Mouse (Mus musculus) kidney, postnatal 4 days (tissue): Measurements from ENCODE around the gene Lnx1.

Experiments used
- DNase-seq, 2 experiments: peaks; one replicate each; pipeline ENCODE4 v3.0.0; 2021; ENCODE audit warnings: mixed read lengths in 2 of 2

The Lnx1 gene

DNA sequence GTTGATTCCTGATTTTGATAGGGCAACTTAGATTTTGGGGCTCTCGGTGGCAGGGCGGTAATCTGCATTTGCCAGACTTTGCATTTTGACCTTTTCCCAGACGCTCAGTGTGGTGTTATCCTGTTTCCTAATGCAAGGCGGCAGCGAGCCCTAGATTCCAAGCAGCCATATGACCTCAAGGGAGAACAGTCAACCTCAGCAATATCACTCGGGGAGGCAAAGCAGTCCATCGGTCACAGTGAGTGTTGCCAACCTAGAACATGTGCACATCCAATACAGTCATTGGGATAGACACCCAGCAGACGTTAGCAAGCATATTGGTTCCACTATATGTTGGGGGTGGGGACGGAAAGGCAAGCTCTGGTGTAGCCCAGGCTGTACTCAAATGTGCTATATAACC, 54.5 kb downstream of the Lnx1 start:
- DNase-seq = no peak

DNA sequence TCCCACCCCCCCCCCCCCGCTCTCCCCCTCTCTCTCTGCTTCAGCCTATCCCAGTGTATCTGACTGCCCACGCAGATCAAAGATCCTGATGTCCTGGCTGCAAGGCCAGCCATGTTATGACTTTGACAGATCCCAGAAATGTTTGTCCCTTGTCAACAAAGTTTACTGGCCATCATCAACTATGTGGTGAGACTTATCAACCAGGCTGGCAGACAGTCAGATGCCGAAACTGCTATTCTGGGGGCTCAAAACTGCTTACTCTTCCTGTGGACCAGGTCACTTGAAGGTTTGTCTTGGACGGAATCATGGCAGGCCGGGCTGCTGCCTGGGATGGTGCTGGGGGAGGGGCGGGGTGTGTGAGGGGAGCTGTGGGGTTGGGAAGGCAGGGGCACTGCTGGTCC, 55.1 kb downstream of the Lnx1 start:
- DNase-seq = no peak

DNA sequence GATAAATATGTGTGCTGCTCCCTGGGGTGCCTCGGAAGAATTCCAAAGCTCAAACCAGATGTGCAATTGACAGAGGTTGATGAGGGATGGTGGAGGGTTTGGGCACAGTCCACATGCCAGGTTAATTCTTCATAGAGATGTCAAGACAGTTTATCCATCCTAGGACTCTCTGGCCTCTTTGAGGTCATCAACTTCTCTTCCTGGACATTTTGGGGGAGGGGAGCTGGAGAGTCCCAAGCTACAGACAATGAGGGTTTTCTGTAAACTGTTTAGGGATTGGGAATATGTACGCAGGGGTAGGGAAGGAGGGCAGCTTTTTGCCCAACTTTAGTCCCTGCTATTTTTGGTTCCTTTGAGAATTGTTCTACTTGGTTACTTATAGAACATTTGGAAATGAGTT, 60.4 kb downstream of the Lnx1 start:
- DNase-seq = no peak

DNA sequence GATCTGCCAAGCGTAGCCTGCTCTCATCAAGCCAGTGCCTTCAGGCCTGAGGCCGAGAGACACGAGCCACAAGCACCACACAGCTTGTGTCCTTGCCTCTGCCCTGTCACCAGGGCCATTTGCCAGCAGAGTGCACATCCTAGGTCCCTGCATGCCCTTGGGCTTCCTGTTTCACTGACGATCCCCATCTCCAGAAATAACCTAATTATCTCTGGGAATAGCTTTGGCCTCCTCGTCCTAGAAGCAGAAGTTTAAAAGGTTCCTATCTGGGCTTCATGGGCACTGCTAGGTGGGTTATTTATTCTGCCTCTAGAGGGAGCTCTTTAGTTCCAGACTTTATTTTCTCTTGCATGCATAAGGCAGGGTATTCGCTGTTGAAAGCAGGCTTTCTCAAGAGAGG, 61.7 kb downstream of the Lnx1 start:
- DNase-seq = peak; percentile 18 to 29

DNA sequence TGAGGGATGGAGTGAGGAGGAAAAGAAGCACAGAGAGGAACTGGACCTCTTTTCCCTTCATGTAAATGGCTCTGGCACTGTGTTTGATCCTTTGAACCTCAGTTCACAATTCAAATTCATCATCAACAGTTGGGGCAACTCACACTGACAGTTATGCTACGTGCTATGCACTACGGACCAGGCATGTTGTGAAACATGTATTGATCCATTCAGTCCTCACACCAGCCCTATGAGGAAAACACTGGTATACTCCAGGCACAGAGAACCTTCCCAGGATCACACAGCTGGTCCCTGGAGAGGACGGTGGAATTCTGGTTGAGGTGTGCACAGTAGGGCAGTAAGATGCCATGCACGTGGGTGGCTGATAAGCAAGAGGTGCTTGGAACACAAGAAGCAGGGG, 62.2 kb downstream of the Lnx1 start:
- no peak for DNase-seq

DNA sequence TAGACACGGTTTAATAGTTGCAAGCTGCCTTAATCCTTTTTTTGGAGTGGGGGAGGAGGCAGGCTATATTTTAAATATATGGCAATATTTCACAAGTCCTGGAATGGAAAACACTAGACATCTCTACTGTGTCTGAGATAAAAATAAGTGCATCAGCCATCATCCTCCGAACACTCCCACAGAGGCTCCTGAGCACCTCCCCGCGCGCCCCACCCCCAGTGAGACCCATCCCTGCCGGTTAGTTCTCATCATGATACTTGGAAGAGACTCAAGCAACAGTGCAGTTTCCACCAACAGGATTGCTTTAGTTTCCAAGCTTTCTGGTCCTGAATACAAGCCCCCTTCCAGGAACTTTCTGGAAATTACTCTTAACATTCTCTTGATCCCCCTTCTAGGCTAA, 63.2 kb downstream of the Lnx1 start:
- DNase-seq = peak; percentile 37 to 57

DNA sequence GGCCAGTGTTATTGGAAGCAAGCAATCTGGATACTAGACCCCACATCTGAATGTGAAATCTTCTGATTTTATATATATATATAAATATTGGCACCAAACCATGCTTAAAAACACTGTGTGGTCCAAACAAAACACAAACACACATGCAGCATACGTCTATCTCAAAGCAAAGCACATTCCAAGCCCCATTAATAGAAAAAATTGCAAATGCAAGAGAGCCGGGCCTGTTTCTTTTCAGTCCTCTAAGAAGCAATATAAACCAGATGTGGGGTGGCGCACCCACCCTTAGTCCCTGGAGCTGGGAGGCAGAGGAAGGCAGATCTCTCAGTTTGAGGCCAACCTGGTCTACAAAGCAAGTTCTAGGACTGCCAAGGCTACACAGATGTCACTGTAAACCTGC, 68.3 kb downstream of the Lnx1 start:
- no peak for DNase-seq

DNA sequence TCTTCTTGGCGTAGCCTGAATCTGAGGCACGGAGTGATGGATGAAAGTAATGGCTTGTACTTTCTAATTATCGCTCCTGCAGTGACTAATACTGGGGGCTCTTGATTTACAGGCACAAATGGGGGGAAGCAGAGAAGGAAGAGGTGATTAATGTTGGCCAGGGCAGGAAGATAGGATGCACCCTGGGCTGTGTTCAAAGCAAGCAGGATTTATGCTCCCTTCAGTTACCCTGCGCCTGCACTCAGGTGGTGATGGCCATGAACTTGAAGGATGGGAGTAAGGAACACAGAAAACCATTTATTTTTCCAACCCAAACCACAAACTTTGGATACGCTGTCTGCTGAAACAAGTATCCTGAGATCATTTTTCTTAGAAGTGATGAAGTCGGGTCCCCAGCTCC, 69.3 kb downstream of the Lnx1 start:
- DNase-seq = no peak

DNA sequence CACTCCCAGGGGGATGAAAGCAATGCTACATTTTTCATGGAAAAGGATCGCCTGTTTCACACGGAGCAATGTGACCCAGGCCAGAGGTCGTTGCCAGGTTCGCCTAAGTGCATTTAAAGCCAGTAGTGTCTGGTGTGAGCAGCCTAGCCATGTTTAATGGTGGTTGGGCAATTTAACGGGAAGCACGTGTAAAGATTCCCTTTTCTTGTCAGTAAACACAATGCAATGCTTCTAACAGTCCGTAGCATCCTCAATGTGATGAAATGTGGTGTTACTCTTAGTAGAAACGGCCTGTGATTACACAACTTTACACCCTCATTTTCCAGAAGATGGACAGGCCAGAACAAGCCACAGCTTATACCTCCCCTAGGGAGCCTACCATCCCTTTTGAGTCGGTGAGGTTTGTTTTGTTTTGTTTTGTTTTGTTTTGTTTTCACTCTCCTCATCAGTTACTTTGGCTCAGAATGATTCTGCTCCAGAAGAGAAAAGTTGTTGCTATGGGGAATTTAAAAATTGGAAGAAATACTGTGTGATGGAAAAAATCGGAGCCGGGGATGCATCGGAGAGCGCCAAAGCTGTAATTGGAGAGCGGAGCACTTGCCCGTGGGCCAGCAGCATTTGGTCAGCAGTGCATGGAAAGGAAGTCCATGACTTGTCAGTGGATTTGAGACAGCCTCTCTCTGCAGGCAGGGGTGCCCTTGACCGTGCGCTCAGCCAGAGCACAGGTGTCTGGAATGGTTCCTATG, 70.2 kb downstream of the Lnx1 start:
- peak in 1 of 2 experiments; percentile 19 for DNase-seq

DNA sequence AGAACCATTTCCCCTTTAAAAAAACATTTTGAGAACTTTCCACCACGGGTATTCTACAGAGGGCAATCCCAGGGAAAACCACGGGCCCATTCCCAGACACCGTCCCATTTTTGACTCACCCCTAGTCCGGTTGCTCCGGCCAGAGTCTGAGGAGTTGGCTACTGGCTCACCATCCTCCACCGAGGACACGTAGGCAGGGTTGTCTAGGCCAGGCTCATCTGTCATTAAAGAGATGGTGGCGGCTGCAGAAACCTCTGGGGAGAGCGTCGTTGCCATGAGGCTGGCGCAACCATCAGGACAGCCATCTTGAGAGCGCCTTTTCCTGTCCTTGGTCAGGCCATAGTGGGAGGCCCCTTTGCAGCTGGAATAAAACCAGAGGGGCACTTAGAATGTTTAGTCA, 74.7 kb downstream of the Lnx1 start:
- DNase-seq = no peak

DNA sequence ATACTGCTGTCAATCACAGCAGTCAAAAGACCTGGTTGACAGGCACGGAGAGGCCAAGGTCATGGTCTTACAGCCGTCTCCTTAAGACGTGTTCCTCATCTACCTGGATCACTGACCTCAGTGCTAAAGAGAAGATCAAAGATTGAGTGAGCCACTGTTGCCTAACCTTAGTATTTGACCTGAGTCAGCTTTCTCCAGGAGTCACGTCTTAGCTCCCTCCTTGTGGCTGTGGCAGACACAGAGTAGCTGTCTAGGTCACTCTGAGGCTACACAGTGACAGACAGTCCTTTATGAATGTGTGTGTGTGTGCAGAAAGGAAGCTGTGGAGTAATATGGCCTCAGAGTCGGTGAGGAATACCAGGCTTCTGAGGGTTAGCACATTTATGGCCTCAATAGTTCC, 78.3 kb downstream of the Lnx1 start:
- no peak for DNase-seq

DNA sequence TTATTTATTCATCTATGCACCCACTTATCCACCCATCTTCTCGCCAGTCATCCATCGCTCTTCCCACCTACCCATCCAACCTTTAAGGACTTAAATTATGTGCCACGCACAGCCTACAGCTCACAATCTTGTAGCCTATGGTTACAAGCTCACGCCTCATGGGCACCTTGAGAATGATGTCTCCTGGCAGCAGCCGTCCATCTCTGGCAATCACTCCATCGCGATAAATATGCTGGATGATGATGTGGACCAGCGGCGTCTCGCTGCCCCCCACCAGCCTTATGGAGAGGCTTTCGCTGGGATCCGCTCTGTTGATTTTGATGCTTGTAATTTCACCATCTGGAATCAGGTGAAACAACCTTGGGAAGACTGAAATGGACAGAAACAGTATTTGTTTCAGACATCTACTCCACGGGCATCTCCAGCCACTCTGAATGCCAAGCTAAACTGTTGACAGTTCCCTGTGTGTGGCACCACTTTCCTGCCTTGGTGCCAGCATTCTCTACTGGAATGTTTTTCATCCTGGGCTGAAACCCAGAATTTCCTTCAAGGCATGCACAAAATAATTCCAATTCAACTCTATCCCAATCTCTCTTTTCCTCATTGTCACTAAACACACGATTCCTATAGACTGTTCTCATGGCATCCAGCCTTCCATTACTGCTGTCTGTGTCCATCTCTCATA, 79.3 kb downstream of the Lnx1 start:
- DNase-seq = no peak

DNA sequence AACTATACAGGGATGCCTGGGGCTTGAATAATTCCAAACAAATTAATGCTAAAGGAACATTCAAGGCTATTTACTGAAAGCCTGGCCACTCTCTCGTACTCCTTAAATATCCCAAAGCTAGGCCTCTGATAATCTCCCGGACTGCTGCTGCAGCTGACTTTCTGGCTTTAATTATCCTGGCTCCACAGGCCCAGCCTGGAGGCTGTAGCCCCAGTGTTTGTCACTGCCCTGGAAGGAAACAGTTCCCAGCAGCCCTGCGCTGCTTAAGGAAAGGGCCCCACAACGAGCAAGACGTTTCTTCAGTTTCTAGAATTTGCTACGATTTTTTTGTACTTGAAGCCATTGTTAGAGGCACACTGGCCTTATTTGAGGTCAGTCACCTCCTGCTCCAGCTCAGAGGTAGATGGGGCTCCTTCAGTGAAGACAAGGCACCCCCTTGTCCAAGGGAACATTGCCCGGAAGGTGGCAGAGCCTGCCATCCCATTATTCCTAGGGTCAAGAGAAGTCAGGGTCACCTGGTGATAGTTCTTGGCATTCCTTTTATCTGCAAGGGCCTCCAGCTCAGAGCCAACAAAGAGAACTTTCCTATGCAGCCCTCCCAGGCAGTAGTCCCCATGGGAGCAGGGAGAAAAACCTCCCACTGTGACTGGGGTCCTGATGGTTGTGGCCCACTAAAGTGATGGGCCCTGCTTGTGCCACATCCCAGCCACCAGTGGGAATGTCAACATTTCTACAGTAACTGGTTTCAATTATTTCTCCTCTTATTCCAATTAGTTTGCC, 80.8 kb downstream of the Lnx1 start:
- DNase-seq = no peak

DNA sequence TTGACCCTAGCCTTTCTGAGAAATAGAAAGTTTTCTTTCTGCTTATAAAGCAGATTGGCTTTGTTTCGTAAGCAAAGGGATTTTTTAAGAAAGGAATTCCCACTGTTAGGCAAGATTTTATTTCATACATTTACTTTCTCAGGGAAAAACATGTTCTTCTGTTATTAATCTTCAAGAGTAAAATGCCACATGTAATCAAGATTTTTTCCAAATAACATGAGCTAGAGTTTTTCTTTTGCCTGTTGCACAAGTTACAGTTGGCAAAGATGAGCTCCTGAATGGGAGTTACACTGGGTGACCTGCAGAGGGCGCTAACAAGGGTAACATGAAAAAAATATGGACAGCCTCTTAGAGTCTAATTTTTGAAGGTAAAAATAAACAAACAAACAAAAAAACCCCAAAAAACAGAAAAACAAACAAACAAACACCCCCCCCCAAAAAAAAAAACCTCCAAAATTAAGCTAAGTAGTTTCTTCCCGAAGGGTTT, 84.1 kb downstream of the Lnx1 start:
- peak; percentile 44 to 46 for DNase-seq

DNA sequence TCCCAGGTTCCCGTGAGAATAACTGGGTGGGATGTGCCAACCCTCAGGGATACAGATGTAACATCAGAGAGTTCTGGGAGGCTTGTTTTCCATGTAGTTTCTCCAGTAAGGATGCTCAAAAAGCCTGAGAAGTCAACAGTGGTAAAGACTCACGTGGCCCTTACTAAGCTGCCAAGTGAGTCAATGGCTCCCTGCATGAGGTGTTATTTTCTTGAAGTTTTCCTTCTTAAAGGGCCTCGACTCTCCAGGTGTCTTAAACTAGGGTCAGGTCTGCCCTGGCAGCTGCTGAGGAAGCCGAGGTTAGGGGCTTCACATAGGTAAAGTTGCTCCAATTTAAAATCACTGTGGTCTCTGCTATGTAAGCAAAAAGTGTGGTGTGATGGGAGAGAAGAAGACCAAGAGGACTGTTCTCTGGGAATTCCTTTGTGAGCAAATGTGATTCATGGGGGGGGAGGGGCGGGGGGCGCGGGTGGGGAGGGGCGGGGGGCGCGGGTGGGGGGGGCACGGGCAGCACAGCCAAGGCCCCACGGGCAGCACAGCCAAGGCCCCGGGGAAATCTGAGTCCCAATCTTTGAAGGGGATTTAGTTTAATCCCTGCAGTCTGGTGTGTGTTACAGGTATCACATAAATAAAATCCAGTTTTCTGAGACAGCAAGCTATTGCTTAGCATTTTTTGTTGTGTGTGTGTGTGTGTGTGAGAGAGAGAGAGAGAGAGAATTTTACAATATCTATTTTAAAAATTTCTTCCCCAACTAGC, 84.7 kb downstream of the Lnx1 start:
- DNase-seq = no peak

DNA sequence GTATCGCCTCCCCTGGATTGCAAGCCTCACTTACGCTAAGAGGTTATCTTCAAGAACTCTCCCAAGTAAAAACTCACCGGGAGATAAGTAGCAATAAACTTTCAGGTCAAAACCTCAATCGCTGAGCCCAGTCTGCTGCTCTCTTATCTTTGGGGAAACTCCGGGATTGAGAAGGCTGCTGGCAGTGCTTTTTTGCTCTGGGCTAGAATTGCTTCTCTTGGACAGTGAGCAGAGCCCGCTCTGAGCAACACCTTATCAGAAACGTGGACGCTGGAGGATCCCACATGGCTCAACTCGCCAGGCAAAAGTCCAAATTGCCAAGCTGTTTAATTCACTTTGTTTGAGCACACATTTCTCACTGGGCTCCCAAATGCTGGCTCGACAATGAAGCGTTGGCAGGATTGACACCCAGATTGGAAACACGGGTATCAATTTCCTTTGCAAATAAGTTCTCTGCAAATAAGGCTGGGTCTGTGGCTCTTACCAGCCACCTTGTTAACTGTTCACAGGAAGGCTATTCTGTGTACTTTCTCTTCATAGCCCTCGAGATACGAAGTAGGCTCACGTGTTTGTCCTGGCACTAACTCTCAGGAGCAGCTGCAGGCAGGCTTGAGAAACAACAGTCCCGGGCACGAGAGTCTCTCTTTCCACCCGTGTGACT, 89.1 kb downstream of the Lnx1 start:
- no peak for DNase-seq

DNA sequence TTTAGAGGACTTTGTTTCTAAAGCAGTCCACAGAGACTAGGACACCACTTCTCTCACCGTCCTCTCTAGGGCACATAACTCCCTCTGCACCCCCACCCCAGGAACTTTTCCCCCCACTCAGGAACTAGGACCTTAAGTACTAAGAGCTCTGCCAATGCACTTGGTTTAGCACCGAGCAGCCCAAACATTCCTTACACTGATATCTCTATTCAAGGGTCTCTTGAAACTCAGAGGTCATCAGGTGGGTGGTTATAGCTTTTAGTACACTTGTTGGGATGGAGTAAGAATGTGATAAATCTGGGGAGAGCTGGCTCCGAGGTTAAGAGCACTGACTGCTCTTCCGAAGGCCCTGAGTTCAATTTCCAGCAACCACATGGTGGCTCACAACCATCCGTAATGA, 90.0 kb downstream of the Lnx1 start:
- DNase-seq = no peak

DNA sequence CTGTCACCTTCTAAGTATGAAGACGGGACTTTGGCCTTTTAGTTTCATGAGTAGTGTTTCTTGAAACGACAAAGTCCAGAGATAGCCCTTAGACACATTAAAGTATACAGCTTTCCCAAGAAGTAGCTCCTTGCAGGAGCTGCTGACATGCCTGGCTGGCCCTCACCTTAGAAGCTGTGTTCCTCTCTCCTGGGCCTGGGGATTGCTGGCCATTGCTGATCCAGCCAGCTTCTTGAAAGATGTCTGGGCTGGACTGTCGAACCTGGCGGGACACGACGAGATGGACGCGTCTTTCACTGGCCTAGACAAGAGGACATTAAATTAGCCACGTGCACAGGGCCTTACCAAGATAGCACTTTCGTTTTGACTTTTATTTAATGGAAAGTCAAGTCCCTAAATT, 92.2 kb downstream of the Lnx1 start:
- no peak for DNase-seq

DNA sequence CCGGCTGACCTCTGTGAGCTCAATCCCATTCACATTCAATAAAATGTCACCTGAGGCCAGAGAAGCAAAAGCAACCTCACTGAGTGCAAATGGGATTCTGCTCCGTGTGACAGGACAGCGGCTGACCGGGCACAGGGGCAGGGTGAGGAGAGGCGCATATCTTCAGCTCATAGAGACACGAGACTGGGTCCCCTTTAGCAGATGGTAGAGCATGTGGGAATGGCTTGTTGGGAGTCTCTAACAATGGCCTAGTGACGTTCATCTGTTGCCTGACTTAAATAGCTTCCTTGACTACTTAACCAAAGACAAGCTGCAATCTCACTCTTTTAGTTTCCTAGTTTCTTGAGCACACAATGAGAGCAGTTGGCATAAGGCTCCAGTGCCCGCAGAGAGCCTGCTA, 96.5 kb downstream of the Lnx1 start:
- no peak for DNase-seq

DNA sequence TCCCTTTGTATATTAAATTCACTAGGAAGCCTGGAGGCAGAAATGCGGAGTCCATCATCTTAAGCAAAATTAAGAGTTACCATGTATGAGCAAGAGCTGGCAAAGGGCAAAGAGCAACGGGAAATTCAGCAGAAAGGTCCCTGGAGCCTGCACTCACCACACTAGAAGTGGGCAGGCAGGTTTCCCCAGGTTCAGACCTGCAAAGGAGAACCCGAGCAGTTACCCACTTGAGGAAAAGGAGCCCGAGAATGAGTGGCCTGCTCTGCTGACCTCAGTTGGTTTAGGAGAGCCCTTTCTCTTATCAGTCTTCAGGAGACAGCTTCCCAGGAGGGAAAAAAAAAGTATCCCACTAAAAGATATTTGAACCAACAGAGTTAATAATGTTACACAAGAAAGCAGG, 99.4 kb downstream of the Lnx1 start:
- DNase-seq = no peak

DNA sequence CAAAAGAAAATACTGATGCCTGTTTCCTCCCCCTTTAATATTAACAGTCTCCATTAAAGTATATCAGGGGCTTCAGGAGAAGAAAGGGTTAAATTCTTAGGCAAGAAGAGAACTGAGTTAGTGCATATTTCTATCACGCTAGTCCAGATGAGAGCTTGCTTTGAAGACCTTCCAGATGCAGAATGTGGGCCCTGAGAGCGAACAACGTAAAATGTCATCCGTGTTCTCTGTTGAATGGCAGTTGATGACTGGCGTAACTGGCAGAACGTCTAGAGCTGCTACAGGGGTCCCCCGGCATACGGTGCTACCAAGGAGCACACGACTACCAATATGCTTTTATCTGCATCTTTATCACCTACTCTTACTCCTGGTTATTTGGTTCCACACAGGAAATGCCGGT, 100.3 kb downstream of the Lnx1 start:
- no peak for DNase-seq

DNA sequence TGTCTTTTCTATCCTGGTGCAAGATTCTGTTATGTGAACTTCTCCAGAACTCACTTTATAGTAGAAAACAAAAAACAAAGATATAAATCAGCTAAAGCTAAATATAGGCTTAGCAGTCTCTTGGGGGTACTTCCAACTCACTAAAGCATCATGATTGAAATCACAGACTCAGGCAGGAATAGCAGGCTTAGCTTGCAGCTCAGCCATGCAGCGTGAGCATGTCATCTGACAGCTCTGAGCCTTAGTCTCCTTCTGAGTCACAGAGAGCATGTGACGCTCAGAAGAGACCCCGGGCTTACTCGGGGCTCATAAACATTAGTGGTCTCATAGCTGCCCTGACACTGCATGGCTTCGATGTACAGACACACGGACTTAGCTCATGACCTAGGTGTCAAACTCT, 100.7 kb downstream of the Lnx1 start:
- peak in 1 of 2 experiments; percentile 37 for DNase-seq

DNA sequence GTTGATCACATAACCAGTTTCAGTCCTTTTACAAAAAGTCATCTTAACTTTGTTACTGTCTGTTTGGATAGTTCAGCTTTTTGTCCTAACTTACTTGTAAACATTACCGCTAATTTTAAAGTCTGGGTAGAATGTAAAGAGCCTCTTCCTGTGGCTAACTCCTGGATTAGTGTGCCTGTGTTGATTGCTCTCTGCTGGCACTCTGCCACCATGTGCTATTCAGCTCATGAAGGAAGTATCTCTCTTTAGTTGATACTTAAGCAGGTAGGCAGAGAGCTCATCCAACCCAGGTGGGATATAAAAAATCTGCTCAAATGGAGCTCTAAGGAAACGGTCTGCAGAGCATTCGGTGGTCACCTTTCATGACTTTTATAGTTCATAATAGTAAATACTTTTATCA, 101.5 kb downstream of the Lnx1 start:
- DNase-seq = no peak
